Mouse (Mus musculus) G1E (cell line): Measurements from ENCODE around the gene Adgrf5.

Experiments used
- CTCF ChIP-seq: IDR thresholded peaks from 2 replicates; pipeline ENCODE4 v1.5.1; 2012; ENCODE audit warnings: low read depth, low read length, inconsistent platforms, mixed read lengths
- GATA1 ChIP-seq: IDR thresholded peaks from 2 replicates; pipeline ENCODE4 v1.6.1; 2012; ENCODE audit warnings: borderline replicate concordance, low read length, inconsistent platforms, mixed read lengths
- POLR2AphosphoS5 ChIP-seq: IDR thresholded peaks from 2 replicates; pipeline ENCODE4 v1.6.1; 2012; ENCODE audit warnings: low read depth, low read length, inconsistent platforms; ENCODE audit not compliant: insufficient replicate concordance
- TAL1 ChIP-seq: conservative IDR thresholded peaks from 2 replicates; pipeline ENCODE4 v1.6.1; 2012; ENCODE audit warnings: low read depth, low read length, inconsistent platforms, mixed read lengths

DNA sequence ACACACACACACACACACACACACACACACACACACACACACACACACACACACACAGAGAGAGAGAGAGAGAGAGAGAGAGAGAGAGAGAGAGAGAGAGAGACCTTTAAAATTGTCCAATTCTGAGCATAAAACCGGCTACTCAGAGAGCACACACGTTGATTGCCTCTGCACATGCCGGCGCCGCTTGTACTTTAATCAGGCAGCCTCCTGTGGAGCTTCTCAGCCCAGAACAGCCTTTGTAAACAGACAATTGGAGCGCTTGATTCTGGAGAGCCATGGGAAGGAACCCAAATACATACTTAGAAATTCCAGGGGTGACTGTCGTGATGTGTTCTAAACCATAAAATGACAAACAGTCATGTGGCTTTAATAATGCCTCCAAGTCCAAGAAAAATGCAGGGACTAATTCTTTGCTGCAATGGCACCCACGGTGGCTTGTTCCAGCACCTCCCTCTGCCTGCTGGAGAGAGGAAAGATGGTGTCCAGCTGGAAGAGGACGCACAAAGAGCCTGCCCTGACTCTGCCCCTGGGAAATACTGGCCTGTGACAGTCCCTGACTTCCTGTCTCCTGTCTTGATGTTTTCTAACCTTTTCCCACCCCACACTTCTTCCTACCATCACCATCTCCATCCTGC is 2.2 kb upstream of the Adgrf5 start:
- no peak for TF ChIP-seq CTCF
- TF ChIP-seq POLR2AphosphoS5 = no peak
- no peak for TF ChIP-seq GATA1
- TF ChIP-seq TAL1 = no peak
